Mouse (Mus musculus) frontal cortex, adult 2 months (tissue): ENCODE results near the gene Cnn2. TPM values are rescaled to one million over a fixed set of nuclear protein-coding genes. Genes with fewer than 3 reads are reported as not detected.

Experiments
- DNase-seq, 2 experiments: peaks; one replicate each; pipeline ENCODE4 v3.0.0; 2022; ENCODE audit warnings: low spot score in 1 of 2; ENCODE audit errors: extremely low spot score in 1 of 2
- polyA plus RNA-seq: library from polyadenylated mRNA; depleted of rRNA; stranded (reverse); fragments of >200 nt; gene quantifications from 2 replicates; pipeline ENCODE4 v1.2.3, GENCODE M21; 2012

Cnn2 gene
- polyA plus RNA-seq, 1 experiment, result 10.4 TPM

DNA sequence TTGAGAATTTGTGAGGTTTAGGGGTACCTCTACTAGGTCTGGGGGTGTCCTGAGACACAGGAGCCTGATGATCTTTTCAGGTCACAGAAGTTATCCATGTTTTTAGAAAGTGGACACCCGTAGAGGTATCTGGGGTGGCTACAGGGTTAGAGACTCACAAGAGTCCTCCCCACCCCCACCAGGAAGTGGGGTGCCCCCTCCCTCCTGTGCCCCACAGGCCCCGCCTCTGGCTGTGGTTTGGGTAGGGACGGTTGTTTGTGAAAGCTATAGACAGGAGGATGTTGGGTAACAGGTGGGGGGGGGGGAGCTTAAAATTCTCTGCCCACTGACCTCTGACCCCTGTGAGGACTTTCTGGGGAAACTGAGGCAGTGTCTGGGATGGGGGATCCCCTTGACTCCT is 29.0 kb downstream of the Cnn2 start:
- DNase-seq, result no peak

DNA sequence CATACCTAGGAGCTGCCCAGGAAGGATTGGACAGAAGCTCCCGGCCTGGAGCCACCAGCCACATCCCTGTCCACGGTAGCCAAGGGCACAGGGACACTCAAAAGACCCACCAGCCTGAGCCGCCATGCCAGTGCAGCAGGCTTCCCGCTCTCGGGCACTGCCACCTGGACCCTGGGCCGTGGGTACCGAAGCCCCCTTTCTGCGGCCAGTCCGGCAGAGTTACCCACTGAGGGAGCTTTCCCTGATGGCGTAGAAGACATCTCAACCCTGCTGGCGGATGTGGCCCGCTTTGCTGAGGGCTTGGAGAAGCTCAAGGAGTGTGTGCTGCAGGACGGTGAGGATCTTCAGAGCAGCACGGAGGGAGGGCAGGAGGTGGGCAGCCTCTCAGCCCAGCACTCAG is 29.4 kb downstream of the Cnn2 start:
- DNase-seq, result no peak

DNA sequence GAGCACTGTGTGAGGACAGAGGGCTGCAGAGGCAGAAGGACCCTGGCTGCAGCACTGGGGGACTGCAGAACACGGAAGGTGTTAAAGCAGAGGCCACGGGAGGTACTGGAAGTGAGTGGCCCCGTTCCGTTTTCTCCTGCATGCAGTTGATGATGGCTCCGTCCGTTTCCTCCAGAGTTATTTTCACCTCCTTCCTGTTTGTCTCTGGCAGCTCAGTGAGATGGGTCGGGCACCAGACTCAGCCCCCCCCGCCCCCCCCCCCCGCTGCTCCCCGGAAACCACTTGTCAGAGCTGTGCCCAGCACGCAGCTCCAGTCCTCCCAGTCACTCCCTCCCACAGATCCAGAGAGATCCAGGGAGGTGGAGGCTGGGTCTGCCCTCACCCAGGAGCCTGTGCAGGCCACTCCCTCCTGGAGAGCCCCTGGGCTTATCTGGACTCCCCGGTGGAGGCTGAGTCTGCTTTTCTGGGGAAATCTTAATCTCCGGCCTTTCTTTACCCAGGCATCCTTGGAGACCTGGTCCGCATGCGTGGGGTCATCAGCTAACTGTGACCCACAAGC is 30.4 kb downstream of the Cnn2 start:
- DNase-seq, result no peak

DNA sequence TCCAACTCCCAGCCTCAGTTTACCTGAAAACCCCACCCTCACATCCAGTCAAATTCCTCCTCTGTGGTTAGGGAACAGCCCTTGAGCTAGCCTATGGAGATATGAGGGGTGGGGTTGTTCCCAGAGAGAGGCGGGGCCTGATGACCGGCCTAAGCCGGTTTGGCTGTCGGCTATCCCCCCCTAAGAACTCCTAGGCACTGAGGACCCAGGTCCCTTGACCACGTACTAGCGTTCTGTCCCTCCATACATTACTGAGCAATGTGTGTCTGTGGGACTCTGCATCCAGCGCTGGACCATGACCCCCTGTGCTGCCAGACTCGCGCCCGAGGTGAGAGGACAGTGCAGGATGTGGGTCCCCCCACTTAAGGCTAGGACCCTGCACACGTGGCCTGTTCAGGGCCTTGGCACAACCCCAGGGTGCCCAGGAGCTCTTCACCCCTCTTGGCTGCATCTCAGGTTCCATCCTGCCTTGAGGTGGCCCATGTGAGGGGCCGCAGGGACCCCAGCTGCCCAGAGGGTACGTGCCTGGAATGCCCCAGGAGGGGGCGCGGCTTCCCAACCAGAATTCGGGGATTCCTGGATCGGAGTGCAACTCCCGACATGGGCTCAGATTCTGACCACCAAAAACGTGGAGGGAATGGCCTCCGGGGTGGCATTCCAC is 31.2 kb downstream of the Cnn2 start:
- DNase-seq, result no peak

DNA sequence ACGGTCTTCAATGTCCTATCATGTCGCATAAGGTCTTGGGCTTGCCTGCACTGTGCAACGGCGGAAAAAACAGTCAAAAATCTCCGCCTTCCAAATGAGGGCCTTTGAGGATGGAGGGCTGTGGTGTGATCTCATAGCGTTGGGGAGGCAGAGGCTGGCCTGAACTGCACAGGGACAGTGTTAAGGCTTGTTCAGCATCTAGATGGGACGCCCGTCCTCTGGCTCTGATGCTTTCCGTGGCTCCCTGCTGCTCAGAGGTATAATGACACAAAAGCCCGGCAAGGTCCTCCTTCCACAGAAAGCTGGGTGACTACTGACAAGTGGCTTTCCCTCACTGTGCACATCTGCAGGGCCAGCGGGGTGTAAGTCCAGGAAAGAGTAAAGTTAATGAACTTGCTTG is 31.8 kb downstream of the Cnn2 start:
- no peak for DNase-seq

DNA sequence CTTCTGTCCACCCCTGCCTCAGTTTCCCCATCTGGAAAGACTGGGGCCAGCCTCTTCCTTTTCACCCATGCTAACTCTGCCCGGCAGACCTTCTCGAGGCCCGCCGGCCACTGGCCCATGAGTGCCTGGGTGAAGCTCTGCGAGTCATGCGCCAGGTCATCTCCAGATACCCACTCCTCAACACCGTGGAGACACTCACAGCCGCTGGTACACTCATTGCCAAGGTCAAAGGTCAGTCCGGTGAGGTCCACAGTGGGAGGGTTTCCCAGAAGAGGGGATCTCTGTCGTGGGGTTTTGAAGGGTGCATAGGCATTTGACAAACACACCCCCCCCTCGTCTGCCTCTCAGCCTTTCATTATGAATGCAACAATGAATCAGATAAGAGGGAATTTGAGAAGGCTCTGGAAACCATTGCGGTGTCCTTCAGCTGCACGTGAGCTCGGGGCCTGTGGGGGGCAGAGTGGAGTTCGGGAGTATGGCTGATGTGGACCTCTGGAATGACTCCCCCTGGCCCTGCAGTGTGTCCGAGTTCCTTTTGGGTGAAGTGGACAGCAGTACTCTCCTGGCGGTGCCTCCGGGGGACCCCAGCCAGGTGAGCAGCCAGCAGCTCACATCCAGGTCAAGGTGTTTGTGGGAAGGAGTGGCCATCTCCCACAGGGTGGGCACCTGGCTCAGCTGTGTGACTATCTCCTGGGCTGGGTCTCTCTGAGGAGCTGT is 32.4 kb downstream of the Cnn2 start:
- no peak for DNase-seq

DNA sequence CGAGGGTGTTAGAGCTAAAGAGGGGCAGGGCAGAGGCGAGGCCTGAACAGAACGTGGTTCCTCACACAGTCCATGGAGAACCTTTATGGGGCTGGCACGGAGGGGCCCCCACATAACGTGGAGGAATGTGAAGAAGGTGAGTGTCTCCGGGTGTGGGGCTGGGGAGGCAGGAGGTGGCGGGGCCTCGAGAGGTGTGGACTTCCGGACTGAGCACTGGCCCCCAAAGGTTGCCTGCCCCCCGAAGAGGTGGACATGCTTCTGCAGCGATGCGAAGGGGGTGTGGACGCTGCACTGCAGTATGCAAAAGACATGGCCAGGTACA is 32.9 kb downstream of the Cnn2 start:
- DNase-seq, result no peak

DNA sequence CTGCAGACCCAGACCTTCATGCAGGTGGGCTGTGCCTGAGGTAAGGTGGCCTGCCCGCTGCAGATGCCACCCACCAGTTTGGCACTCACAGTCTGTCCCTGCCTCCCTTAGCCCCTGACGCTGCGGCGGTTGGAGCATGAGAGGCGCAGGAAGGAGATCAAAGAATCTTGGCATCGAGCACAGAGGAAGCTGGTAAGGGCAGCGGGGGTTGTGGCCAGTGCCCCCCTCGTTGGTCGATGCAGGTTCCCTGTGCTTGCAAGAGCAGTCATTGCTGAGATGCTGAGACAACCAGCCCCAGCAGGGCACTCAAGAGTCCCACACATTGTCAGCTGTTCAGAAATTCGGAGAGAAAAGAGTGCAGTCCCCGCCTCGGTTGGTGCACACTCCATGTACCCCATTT is 33.8 kb downstream of the Cnn2 start:
- no peak for DNase-seq

DNA sequence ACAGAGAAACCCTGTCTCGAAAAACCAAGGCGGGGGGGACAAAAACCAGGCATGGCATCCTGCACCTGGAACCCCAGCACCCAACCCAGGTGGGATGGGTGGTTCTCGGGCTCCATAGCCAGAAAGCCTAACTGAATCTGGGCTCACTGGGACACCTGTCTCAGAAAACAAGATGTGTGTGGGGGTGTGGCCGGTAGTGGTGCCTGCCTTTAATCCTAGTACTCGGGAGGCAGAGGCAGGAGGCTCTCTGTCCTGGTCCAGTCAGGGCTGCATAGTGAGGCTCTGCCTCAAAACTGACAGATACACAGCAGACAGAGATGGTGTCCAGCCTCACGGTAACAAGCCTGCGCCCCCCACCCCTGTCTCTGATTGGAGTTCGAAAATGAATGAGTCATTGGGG is 34.4 kb downstream of the Cnn2 start:
- DNase-seq, result no peak

DNA sequence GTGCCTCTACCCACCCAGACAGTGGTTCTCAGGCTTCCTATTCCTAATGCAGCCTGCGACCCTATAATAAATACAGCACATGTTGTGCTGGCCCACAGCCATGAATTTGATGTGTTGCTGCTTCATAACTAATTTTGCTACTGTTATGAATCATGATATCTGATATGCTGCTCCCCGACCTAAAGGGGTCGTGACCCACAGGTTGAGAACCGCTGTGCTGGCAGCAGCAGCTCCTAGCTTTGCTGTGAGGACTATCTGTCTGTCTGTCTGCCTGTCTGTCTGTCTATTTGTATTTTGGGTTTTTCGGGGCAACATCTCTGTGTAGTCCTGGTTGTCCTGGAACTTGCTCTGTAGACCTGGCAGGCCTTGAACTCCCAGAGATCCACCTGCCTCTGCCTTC is 35.4 kb downstream of the Cnn2 start:
- DNase-seq, result no peak

DNA sequence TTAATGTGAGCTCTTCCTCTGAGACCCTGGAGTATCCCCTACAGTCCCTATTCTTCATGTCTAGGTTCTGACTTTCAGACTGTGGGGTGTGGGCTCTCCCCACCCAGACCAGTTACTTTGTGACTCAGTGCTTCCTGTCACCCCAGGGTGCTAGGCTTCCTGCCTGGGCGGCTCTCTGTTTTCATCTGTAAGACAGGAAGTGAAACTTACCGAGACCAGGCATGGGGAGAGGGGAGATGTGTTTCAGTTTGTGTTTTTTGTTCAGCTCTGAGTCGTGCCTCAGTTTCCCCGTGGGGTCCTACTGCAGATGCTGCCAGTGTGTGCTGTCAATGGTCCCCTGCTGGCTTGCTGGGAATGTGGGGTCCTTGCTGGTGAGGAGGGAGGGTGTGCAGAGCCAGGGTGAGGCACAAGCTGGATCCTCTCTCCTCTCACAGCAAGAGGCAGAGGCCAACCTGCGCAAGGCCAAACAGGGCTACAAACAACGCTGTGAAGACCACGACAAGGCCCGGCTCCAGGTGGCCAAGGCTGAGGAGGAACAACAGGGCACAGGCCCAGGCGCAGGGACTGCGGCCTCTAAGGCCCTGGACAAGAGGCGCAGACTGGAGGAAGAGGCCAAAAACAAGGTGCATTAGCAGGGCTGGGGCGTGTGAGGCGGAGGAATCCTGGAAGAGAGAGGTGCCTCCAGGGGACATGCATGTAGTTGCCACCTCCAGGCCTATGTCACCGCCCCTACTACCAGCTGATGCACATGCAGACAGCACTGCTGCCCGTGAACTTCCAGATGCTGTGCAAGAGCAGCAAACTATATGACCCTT is 36.1 kb downstream of the Cnn2 start:
- DNase-seq, result no peak

DNA sequence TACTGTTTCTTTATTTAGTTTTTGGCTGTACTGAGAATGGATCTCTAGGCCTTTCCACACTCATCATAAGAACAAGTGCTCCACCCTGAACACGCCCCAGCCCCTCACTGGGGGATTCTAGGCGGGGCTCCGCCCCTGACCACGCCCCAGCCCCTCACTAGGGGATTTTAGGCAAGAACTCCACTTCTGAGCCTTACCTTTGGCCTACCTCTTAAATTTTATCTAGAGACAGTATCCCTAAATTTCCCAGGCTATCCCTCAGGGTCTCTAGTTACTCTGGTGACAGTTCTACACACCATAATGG is 36.6 kb downstream of the Cnn2 start:
- no peak for DNase-seq

DNA sequence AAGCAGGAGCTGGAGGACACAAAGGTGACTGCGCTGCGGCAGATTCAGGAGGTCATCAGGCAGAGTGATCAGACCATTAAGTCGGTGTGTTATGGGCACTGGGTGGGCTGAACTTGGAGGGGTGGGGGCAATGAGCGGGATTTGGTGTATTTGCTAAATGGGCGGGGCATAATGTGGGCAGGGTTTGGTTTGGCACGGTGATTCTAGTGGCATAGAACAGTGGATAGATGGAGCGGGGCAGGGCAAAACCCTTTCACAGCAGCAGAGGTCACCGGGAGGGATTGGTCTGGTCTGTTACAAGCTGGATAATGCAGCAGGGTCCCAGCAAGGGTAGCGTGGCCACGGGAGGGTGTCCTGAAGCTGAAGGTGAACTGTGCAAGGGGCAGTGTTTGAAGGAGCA is 37.1 kb downstream of the Cnn2 start:
- no peak for DNase-seq

DNA sequence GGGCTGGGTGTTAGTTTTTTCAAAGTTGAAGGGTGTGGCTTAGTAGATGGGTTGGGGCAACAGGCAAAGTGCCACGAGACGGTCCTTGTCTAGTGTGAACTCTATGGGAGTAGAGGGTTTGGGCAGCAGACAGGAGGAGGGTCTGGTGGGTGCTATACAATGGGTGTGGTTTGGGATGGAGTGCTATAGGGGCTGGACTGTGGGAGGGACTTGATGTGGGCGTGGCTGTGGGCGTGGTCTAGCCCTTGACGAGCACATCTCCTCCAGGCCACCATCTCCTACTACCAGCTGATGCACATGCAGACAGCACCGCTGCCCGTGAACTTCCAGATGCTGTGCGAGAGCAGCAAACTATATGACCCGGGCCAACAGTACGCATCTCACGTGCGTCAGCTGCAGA is 37.5 kb downstream of the Cnn2 start:
- DNase-seq, result no peak

DNA sequence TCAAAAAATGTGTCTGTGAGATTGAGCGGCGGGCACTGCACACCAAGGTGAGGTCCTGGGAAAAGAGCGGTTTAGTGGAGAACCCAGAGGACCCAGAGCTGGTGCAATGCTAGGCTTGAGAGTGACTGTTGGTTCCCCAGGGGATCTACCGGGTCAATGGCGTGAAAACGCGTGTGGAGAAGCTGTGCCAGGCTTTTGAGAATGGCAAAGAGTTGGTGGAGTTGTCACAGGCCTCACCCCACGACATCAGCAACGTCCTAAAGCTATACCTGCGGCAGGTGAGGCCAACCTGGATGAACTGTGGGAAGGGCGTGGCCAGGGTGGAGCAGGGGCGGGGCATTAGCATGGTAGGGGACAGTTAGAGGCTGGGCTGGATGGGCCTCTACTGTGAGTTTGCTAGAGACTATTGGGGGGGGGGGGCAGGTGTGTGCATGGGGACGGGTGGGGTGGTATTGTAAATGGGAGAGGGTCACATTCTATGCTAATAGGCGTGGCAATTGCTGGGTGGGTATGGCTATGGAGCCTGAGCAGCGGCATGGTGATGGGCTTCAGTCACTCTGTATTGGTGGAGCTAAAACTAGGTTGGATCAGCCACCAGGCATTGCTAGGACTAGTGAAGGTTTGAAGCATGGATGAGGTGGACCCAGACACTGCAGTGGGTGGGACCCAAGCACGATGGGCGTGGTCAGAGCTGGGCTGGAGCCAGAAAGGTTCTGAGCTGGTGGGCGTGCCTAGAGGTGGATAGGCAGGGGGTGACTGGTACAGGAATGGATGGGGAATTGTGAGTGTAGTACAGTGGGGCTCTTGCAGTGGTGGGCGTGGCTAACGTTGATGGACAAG is 39.5 kb downstream of the Cnn2 start:
- no peak for DNase-seq

DNA sequence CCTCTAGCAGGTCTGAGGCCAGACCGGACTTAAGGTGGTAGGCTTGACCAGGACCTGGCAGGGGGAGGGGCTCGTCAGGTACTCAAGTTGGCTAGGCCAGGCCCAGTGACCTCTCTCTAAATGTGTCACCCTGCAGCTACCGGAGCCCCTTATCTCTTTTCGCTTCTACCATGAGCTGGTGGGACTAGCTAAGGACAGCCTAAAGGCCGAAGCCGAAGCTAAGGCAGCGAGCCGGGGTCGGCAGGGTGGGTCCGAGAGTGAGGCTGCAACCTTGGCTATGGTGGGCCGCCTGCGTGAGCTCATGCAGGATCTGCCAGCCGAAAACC is 40.1 kb downstream of the Cnn2 start:
- DNase-seq, result no peak

DNA sequence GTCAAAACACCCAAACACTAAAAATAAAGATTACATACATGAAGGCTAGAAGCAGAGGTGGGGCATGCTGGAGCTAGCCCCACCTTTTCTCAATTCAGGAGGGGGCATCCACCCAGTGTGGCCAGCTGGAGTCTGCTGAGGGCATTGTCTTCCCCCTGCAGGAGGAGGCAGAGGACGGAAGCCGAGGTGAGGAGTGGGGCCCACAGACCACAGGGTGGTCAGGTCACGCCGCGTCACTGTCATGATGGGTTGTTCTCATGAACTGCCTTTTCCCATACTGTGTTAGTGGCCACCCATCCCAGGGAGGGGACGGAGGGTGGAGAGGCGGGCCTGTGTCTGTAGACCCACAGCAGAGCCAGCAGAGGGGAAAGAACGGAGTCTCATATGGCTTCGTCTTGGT is 41.8 kb downstream of the Cnn2 start:
- DNase-seq, result no peak

DNA sequence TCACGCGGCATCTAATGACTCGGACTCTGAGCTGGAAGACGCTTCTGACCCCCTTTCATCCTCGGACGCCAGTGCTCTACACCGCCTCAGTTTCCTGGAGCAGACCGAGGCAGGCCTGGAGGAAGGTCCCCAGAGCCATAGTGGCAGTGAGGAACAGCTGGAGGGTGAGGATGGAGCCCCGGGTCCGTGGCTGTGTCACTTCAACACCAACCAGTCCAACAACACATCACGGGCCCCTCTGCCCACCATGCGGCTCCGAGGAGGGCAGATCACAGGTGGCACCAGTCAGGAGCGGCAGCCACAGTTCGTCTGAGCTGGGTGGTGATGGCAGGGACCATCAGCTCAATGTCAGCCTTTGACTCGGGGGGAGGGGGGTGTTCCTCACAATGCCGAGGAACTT is 42.4 kb downstream of the Cnn2 start:
- DNase-seq, result no peak

DNA sequence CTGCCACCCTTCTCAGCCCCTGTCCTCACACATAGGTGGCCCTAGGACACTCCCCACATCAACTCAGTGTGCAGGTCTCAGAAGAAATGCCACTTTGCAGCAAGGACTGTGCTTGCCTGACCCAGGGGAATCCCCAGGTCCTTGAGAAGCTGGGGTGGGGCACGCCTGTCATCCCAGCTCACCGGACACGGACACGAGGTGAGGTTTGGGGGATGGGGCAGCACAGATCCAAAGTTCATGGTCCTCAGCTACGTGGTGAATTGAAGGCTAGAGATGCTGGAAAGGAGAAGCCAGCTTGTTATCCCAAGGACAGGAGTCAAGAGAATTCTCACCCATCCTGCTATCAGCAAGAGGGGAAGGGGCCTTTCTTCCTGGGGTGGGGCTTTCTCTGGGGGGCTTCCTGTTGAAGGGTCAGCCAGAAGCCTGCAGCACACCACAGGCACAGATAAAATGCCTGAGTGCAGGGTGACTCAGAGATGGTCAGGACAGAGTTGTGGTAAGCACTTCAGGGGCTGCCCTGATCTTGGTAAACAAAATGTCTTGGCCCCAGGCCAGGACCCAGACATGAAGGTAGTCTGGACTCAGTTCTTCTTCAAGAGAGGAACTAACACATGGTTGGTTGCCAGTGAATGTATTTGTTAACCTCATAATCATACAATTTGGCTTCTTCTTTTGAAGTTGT is 44.6 kb downstream of the Cnn2 start:
- DNase-seq, result no peak
